Mouse (Mus musculus) ES-Bruce4 (cell line): ENCODE measurements around the gene Ispd.

Experiments
- CTCF ChIP-seq: IDR thresholded peaks from one replicate; pipeline ENCODE4 v1.8.1; 2011; ENCODE audit warnings: low read depth, low read length
- EP300 ChIP-seq: IDR thresholded peaks from 2 replicates; pipeline ENCODE4 v1.6.1; 2011; ENCODE audit warnings: low read depth, low read length; ENCODE audit not compliant: insufficient read depth

DNA sequence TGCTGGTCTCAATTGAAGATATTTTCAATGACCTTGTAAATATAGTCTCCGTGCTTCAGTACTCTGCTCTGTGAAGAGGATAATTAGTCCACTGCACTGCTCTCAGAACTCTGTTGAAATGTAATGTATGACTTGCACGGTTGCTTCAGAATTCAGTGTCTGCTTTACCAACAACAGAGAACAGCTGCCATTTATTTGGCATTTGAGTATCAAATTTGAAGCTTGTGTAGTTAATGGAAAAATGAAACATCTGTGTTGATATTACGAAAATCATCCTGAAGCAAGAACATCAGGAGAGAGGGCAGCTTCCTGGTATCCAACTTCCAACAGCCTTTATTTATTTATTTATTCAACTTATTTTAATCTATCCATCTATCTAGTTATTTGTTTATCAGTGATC is 337.8 kb downstream of the Ispd start:
- TF ChIP-seq EP300 (no peak), CTCF (no peak)
